Mouse (Mus musculus): ENCODE results near the gene S1pr3. TPM values are rescaled to one million over a fixed set of nuclear protein-coding genes. Genes with fewer than 3 reads are reported as not detected.

Gene S1pr3
- total RNA-seq, 2 experiments from 2014 or later: 5.9 to 6.1 TPM

GRCm38 (mm10) chr13:51404566-51404965 lies 3.9 kb upstream of the S1pr3 start:
- DNase-seq (ENCODE audit: extremely low spot score in 1 of 2, low spot score in 1 of 2): no peak

DNA sequence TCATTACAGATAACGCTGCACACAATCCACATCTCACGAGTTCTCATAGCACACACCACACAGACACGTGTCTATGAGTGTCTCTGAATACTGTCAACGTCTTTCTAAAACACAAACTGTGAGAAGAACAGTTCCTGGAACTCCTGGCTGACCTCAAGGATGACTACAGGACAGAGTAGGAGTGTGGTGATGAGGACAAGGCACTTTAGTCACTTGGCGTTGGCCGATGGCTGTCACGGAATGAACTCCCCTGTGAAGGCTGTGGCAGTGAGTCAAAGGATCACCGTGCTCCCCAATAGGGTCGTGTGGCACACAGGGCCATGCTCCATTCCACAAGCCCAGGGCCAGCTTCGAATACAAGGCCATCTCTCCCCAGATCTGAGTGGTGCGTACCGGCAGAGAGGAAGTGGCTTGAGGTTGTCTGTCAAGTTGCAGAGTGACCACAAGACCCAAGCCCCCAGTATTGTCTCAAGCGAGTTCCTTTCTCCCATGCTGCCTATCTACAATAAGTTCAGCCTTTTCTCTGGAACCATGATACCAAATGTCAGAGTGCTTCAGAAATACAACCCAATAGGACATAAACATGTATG lies 2.6 kb upstream of the S1pr3 start:
- DNase-seq (ENCODE audit: extremely low spot score in 1 of 2, low spot score in 1 of 2): no peak

DNA sequence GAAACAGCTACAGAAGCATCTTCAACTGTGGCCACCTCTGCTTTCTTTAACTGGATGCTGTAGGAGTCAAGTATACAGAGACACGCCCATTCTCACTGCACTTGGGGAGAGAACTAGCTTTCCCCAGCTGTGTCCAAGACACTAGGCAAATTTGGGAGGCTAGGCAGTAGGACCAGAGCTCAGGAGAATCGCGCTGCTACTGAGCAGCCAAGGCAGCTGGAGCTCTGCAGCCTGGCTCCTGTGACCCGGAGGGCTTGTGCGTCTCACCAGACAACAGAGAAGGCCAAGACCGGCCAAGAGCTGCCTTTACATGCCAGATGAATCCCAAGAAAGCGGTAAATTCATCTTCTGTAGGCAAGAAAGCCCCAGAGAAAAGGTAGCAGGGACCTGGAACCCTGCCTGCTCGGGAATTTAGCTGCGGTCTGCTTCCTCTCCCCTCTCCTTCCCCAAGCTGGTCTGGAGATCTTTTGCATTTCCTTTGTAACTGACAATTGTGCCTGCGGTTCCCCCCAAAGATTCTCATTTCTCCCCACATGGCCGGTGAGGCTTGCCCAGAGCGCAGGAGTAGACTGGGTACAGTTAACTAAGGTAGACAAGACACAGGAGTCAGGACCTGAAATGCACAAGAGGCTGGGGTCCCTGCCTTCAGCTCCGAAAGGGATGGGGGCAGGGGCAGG lies 760 bp upstream of the S1pr3 start:
- no peak for DNase-seq (ENCODE audit: extremely low spot score in 1 of 2, low spot score in 1 of 2)

DNA sequence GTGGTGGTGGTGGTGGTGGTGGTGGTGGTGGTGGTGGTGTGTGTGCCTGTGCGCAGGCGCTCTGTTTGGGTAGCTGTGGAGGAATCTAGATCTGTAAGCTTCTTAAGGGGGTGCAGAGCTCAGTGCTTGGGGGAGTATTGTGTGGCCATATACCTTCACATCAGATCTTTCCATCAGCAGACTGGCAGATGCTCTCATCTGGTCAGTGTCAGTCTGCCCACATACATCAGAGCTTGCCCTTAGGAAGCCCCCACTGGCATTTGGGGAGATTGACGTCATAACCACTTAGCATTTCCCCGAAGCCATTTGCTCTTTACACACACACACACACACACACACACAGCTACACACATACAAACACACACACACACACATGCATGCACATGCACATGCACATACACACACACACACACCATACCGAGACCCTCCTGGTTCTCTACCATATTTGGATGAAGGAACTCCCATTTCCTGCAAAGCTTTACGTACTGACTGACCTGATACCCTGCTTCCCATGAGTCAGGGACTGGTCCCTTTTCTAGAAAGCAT lies 1.6 kb downstream of the S1pr3 start:
- DNase-seq (ENCODE audit: extremely low spot score in 1 of 2, low spot score in 1 of 2): no peak

DNA sequence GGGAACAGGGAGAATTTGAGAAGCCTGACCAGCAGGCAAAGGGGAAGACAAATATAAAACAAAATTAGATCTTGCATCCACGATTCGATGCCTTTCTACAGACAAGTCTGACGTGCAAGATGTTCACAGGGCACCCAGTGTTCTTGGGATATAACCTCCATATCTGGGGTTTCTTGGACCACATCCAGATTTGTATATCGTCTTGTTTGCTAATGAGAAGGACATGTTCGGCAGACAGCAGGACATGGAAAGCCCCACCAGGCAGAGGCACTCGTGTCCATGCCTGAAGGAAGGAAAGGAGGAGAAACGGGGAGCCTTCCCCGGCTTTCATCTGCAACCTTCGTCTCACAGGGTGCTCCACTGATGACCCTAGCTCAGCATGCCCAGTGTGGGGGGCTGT lies 2.8 kb downstream of the S1pr3 start:
- no peak for DNase-seq (ENCODE audit: extremely low spot score in 1 of 2, low spot score in 1 of 2)

DNA sequence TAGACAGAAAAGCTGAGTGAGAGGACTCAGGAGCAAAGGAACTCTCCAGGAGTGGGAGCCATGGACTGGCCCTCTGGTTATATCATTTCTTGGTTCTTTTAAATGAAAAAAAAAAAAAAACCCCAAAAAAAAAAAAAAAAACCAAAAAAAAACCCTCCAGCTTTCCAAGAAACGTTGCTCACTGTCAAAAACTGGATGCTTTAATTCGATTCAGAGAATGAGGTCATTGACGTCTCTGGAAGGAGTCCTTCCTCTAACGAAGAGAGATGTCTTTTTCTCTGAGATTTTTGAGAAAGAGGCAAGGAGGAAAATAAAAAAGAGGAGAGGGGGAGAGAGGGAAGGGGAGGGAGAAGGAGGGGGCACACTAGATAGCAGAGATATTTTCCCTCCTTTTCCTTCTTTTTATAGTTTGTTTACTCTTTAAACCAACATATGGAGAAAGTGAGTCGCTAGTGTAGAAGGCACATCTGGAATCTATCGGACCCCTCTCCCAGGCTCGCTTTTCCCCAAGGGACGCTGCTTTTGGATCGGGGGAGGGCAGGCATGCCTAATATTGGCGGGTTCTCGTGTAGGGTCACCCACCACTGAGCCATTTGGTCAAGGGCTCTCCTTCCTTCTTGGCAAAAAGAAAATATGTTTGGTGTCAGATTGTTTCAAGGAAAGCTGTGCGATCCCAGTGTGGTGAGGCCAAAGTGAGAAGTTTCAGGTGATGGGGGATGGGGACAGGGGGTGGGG lies 3.4 kb downstream of the S1pr3 start:
- DNase-seq (ENCODE audit: extremely low spot score in 1 of 2, low spot score in 1 of 2): no peak

DNA sequence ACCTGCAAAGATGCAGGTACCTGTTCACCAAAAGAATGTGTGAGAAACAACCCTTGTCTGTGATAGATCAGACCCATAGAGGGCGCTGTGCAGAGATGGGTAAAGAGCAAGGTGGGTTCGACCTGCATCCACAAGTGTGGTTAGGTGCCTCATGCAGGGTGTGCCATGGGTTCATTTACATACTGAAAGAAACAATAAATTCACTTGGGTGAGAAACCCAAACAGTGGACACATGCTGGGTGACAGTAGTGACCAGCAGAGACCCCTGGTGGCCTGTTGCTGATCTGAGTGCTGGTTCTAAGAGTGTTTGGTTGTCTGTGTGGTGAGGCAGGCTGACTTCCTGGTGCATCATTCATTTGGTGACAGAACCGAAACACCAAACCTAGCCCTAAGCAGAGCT lies 5.0 kb downstream of the S1pr3 start:
- DNase-seq (ENCODE audit: extremely low spot score in 1 of 2, low spot score in 1 of 2): no peak

- no peak for DNase-seq (ENCODE audit: extremely low spot score in 1 of 2, low spot score in 1 of 2)
These were observed 8.3 kb downstream of the S1pr3 start for GRCm38 (mm10) chr13:51416727-51417126.

DNA sequence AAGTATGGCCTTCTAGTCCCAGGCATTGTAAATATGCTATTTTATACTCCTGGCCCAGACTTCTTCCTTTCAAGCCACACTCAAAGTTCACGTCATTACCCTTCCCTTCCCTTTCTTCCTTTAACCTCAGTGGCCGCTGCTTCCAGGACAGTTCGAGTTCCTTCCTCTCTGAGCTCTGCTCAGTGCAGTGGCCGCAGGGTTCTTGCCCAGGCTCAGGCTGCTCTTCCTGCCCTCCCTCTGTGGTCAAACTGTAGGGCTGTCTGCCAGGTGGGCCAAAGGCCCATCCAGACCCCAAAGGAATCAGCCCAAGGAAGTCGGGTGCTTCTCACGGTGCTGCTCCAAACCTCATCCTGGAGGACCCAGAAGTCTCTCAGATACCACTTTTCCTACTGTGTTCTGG lies 9.4 kb downstream of the S1pr3 start:
- DNase-seq (ENCODE audit: extremely low spot score in 1 of 2, low spot score in 1 of 2): no peak

- DNase-seq (ENCODE audit: extremely low spot score in 1 of 2, low spot score in 1 of 2): peak; percentile 99 to 100
These were observed 10.0 kb downstream of the S1pr3 start for GRCm38 (mm10) chr13:51418268-51418941.

GRCm38 (mm10) chr13:51418942-51419451 lies 10.6 kb downstream of the S1pr3 start:
- DNase-seq (ENCODE audit: extremely low spot score in 1 of 2, low spot score in 1 of 2): no peak

GRCm38 (mm10) chr13:51419501-51419900 lies 11.1 kb downstream of the S1pr3 start:
- DNase-seq (ENCODE audit: extremely low spot score in 1 of 2, low spot score in 1 of 2): no peak

GRCm38 (mm10) chr13:51420861-51421260 lies 12.4 kb downstream of the S1pr3 start:
- DNase-seq (ENCODE audit: extremely low spot score in 1 of 2, low spot score in 1 of 2): no peak

DNA sequence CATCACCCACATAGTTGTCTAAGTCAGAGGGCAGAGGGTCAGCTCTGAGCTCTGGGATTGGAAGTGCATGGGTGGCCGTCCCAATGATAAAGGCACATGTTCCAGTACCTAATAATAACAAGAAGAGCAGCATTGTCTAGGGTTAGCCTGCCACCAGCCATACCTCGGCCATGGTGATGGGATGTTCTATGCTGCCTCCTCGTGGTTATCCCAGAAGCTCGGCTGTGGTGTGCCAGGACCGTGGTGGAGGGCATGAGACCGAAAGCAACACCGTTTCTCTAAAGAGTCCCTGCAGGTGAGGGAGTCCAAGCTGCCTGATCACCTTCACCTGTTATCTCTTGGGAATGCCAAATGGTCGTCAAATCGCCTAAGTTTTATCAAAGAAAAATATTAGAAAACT lies 15.2 kb downstream of the S1pr3 start:
- no peak for DNase-seq (ENCODE audit: extremely low spot score in 1 of 2, low spot score in 1 of 2)

GRCm38 (mm10) chr13:51424647-51425046 lies 16.2 kb downstream of the S1pr3 start:
- DNase-seq (ENCODE audit: extremely low spot score in 1 of 2, low spot score in 1 of 2): peak in 1 of 2 experiments; percentile 70

- no peak for DNase-seq (ENCODE audit: extremely low spot score in 1 of 2, low spot score in 1 of 2)
These were observed 17.4 kb downstream of the S1pr3 start for GRCm38 (mm10) chr13:51425662-51426443.

DNA sequence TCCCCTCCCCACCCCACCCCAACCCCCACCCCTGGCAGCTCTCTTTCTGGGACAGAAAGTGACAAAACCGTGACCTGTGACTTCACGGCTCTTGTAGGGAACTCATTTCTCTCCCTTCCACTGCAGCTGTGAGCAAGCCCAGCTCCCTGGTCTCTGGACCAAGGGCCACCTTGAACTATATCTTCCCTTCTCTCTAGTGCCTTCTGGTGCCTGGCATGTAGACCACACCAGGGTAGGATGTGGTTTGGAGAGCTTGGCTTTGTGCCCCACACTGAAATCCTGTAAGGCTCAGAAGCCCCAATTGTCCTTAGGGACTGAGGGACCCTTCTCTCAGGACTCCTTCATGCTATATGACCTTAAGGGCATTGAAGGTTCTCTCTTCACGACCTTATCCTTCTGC lies 24.9 kb downstream of the S1pr3 start:
- DNase-seq (ENCODE audit: extremely low spot score in 1 of 2, low spot score in 1 of 2): no peak

DNA sequence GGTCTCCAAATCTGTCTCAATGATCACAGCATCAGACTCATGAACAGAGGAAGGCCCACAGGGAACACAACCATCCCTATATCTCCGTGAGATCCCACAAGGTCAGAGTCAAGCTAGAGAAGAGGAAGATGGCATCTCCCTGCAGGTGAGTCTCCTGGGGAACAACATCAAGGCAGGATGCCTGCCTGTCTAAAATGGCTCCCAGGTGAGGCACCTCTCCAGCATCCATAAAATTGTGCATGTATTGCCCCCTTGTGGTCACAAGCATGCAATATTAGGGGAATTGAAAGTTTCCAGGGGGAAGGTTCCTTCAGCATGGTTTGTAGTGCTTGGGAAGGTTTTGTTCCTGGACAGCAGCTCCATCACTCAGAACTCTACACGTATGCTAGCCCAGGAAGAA lies 26.0 kb downstream of the S1pr3 start:
- no peak for DNase-seq (ENCODE audit: extremely low spot score in 1 of 2, low spot score in 1 of 2)

DNA sequence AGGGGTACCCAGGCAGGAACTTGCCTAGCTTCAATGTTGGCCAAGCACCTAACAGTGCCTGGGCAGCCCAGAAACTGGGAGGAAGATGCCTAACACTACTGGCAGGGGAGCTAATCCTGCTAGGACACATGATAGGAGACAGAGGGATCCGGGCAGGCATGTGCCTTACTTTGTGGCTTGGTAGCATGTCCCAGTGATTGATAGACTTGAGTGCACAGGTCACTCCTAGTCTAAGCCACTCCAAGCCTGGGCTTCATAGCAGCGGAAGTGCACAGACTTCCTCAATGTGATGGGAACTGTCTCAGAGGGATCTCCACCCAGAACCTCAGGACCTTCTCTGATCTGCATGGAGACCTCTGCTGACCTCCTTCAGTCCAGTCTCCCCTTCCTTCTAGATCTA lies 26.7 kb downstream of the S1pr3 start:
- no peak for DNase-seq (ENCODE audit: extremely low spot score in 1 of 2, low spot score in 1 of 2)
